Mouse (Mus musculus) midbrain, postnatal 0 days (tissue): ENCODE results near the gene Iscu. TPM values are rescaled to one million over a fixed set of nuclear protein-coding genes. Genes with fewer than 3 reads are reported as not detected.
A peak's percentile ranks its signal among the peaks of the same experiment; 100 is the strongest.
"Not testable (repeated sequence)": the region's sequence is repeated elsewhere in the genome, so short reads cannot be mapped to it uniquely, and the experiment has no call there.

Source experiments
- ATAC-seq: fragments of 200-750 bp; cut with Nextera tagmentation; 2 replicates; pipeline ENCODE4 v1.8.0; 2017; ENCODE audit warnings: moderate number of reproducible peaks, mild to moderate bottlenecking, moderate TSS enrichment, moderate library complexity; ENCODE audit not compliant: low FRiP score
- DNase-seq: peaks from one replicate; pipeline ENCODE4 v3.0.0-alpha.2; 2015; ENCODE audit warnings: low spot score
- H3K27ac ChIP-seq: fragments of 300-500 bp; sonication (generic); 2 replicates; pipeline ENCODE4 v1.5.1; 2014; ENCODE audit warnings: low read depth, mild to moderate bottlenecking, low read length, mixed read lengths
- H3K27me3 ChIP-seq: fragments of 300-500 bp; sonication (generic); 2 replicates; pipeline ENCODE4 v1.6.1; 2014; ENCODE audit warnings: low read length, control low read depth, mixed read lengths; ENCODE audit not compliant: insufficient read depth
- H3K36me3 ChIP-seq: fragments of 300-500 bp; sonication (generic); 2 replicates; pipeline ENCODE4 v1.6.1; 2014; ENCODE audit warnings: low read length, control low read depth, mixed read lengths; ENCODE audit not compliant: insufficient read depth
- H3K4me1 ChIP-seq: fragments of 300-500 bp; sonication (generic); 2 replicates; pipeline ENCODE4 v1.6.1; 2014; ENCODE audit warnings: mild to moderate bottlenecking, control low read depth, antibody characterized with exemption, low read length, mixed read lengths; ENCODE audit not compliant: insufficient read depth
- H3K4me2 ChIP-seq: fragments of 300-500 bp; sonication (generic); 2 replicates; pipeline ENCODE4 v1.6.1; 2014; ENCODE audit warnings: low read depth, mild to moderate bottlenecking, low read length, mixed read lengths; ENCODE audit not compliant: poor library complexity, severe bottlenecking
- H3K4me3 ChIP-seq: fragments of 300-500 bp; sonication (generic); 2 replicates; pipeline ENCODE4 v1.5.1; 2014; ENCODE audit warnings: low read depth, mild to moderate bottlenecking, low read length, moderate library complexity
- H3K9ac ChIP-seq: fragments of 300-500 bp; sonication (generic); replicated peaks from 2 replicates; pipeline ENCODE4 v1.6.1; 2014; ENCODE audit warnings: mild to moderate bottlenecking, low read length, moderate library complexity, mixed read lengths; ENCODE audit not compliant: poor library complexity, severe bottlenecking
- H3K9me3 ChIP-seq: fragments of 300-500 bp; sonication (generic); 2 replicates; pipeline ENCODE4 v1.6.1; 2016; ENCODE audit warnings: low read length, control low read depth
- CTCF ChIP-seq: IDR thresholded peaks from 2 replicates; pipeline ENCODE4 v1.5.1; 2016; ENCODE audit warnings: antibody characterized with exemption, mild to moderate bottlenecking
- WGBS: fragments of 180-500 bp; shearing (Covaris S2); extraction: QIAGEN DNeasy Blood & Tissue Kit; methylation state at CpG from one replicate; pipeline ENCODE4 v1.1.7; 2014; 5-methylcytosine and 5-hydroxymethylcytosine counted together
- polyA plus RNA-seq: library from polyadenylated mRNA; unstranded; fragments of >200 nt; fragmentation: Nextera tagmentation; extraction: Ambion mirVana; gene quantifications from 2 replicates; pipeline ENCODE4 v1.2.1, GENCODE M21; 2015
- total RNA-seq: library from RNA; depleted of rRNA; stranded (reverse); fragments of >200 nt; gene quantifications from 2 replicates; pipeline ENCODE4 v1.2.3, GENCODE M21; 2014

Gene Iscu
- total and polyA plus RNA-seq, 2 experiments from 2014 or later = 65.8 to 96.9 TPM

DNA sequence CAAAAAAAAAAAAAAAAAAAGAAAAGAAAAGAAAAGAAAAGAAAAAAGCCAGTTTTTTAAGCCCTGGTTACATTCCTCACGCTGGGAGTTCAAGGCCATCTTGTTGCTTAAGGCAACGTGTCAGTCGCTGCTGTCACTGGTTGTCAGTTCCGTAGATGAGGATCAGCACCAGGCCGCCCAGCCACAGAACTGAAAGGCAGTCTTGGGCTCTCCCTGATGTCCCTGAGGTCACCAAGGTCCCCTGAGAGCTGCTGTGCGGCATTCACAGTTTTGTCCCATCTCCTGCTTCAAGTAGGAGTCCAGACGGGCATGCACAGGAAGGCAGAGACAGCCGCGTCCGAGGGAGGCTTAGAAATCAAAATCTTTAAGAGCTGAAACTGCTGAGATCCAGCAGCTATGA, 3.0 kb downstream of the Iscu start:
- Histone ChIP-seq H3K9me3 (no peaks in the 10 kb centered on the region), H3K4me2 (no peak overlapping the region), H3K36me3 (peaks cover 34% of the 10 kb centered on the region), H3K9ac (no peak overlapping the region), H3K4me1 (no peaks in the 10 kb centered on the region), H3K4me3 (no peak overlapping the region), H3K27ac (no peak overlapping the region), H3K27me3 (no peaks in the 10 kb centered on the region)
- DNase-seq (no peak), ATAC-seq (no peak)
- no peak for TF ChIP-seq CTCF
- 89% methylated on average over 10 of the region's 10 CpGs for WGBS

DNA sequence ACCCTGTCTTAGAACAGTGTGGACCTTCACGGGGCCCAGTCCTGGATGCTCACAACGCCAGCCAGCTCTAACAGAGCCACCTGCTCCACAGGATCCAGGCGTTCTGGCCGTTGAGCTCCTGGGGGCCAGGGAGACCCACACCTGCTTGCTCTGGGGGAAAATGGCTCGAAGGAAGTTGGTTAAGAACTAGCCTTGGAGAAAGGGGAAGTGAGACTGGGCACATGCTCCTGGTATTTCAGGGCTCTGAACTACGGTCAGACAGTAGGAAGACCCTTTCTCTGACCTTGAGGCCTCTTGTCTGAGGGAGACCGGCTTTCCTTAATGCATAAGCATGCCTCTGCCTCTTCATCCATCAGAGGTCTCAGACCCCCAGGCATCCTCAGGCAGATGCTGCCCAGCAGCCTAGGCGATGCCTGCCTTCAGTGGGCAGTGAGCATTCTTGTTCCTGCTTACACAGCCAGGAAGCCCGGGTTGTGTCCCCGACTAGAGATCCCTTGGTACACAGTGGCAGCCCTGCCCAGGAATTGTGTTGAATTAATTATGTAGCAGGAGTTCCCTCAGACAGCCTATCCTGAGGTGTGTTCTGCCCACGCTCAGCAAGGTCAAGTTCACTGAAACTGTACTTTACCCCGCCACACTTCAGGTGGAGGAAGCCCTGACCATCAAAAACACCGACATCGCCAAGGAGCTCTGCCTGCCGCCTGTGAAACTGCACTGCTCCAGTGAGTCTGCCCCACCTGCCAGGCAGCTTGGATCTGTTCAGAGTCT, 3.8 kb downstream of the Iscu start:
- DNase-seq (no peak), ATAC-seq (no peak)
- no peaks in the 10 kb centered on the region for H3K27me3 ChIP-seq
- peaks cover 34% of the 10 kb centered on the region for H3K36me3 ChIP-seq
- no peak overlapping the region for H3K4me2 ChIP-seq
- H3K9ac ChIP-seq = no peak overlapping the region
- no peak overlapping the region for H3K27ac ChIP-seq
- H3K9me3 ChIP-seq = no peaks in the 10 kb centered on the region
- 93% methylated on average over 15 of the region's 15 CpGs for WGBS
- H3K4me1 ChIP-seq = no peaks in the 10 kb centered on the region
- no peak for TF ChIP-seq CTCF
- no peak overlapping the region for H3K4me3 ChIP-seq

DNA sequence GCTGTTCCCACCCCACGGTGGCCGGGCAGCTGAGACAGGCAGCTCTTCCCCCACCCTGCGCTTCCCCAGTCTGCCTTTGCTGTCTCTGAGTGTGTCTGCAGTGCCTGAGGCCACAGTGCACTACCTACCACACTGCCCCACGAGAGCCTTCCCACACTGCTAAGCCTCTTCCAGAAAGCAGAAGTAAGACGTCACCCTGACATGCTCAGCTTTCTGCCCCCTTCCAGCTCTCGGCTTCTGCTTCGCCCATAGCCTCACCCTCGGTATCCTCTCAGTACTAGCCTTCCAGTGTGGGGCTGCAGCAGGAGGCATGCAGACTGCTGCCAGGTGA, 4.3 kb downstream of the Iscu start:
- TF ChIP-seq CTCF = no peak
- peaks cover 34% of the 10 kb centered on the region for H3K36me3 ChIP-seq
- DNase-seq (no peak), ATAC-seq (no peak)
- no peak overlapping the region for H3K4me3 ChIP-seq
- no peak overlapping the region for H3K9ac ChIP-seq
- WGBS = 82% methylated on average over 8 of the region's 8 CpGs
- H3K27ac ChIP-seq = no peak overlapping the region
- no peak overlapping the region for H3K4me2 ChIP-seq
- no peaks in the 10 kb centered on the region for H3K9me3 ChIP-seq
- no peaks in the 10 kb centered on the region for H3K4me1 ChIP-seq
- no peaks in the 10 kb centered on the region for H3K27me3 ChIP-seq

DNA sequence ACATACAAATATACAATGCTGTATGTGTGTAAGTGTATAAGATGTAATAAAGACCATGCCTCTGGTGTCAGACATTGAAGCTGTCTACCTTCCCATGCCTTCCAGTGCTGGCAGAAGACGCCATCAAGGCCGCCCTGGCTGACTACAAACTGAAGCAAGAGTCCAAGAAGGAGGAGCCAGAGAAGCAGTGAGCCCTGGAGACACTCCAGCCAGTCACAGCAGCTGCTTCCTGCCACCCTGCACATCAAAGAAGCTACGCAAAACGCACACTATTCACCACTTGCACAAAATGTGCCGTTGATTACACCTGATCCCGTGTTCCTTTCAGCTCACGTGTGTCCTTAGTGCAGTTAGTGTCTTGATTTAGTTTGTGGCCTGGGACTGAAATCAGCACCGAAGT, 5.2 kb downstream of the Iscu start:
- 90% methylated on average over 8 of the region's 8 CpGs for WGBS
- H3K27me3 ChIP-seq, H3K4me3 ChIP-seq, DNase-seq, ATAC-seq, H3K4me2 ChIP-seq, H3K9me3 ChIP-seq, H3K27ac ChIP-seq, H3K4me1 ChIP-seq, H3K9ac ChIP-seq: not testable (repeated sequence)
- peaks cover 34% of the 10 kb centered on the region for H3K36me3 ChIP-seq

DNA sequence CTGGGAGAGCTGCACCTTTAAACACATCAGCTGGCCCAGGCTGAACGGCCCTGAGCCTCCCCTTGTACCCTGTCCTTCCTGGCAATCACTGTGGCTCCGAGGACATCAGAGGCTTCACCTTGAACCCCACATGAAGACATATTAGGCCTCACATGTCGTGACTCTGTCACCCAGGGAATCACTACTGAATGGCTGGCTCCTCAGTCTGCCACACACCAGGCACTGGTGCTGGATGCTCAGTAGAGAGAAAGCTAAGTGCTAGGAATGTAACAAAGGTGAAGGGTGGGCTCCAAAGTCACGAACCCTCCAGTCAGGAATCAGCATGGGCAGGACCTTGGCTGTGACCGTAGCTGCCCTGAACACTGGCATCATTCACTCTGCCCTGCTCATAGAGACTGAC, 7.0 kb downstream of the Iscu start:
- H3K4me3 ChIP-seq = no peak overlapping the region
- TF ChIP-seq CTCF = no peak
- 82% methylated on average over 5 of the region's 5 CpGs for WGBS
- no peak overlapping the region for H3K4me2 ChIP-seq
- ATAC-seq = no peak
- H3K4me1 ChIP-seq = no peaks in the 10 kb centered on the region
- H3K9ac ChIP-seq = no peak overlapping the region
- H3K27me3 ChIP-seq = peaks cover 3% of the 10 kb centered on the region; the same call in 1 of the 2 replicates
- no peak for DNase-seq
- no peaks in the 10 kb centered on the region for H3K9me3 ChIP-seq
- peaks cover 31% of the 10 kb centered on the region for H3K36me3 ChIP-seq
- H3K27ac ChIP-seq = no peak overlapping the region

DNA sequence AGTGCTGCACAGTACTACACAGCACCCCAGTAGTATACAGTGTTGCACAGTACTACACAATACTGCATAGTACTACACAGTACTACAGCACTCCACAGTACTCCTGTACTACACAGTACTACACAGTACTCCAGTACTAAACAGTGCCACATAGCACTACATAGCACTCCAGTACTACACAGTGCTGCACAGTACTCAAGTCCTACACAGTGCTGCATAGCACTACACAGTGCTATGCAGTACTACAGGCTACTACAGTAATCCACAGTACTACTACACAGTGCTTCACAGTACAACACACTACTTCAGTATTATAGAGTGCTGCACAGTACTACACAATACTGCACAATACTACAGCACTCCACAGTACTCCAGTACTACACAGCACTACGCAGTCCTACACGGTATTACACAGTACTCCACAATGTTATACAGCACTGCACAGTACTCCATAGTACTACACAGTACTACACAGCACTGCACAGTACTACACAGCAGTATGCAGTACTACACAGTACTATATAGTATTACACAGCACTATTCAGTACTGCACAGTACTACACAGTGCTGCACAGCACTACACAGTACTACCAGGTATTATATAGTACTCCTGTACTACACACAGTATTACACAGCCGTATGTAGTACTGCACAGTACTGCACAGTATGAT, 7.7 kb downstream of the Iscu start:
- Histone ChIP-seq H3K36me3 (peaks cover 27% of the 10 kb centered on the region), H3K4me1 (no peaks in the 10 kb centered on the region), H3K4me2 (no peak overlapping the region), H3K4me3 (no peak overlapping the region), H3K27ac (no peak overlapping the region), H3K27me3 (peaks cover 5% of the 10 kb centered on the region; the same call in 1 of the 2 replicates), H3K9ac (no peak overlapping the region), H3K9me3 (no peaks in the 10 kb centered on the region)
- DNase-seq (no peak), ATAC-seq (peak; percentile 60)
- 97% methylated on average over 3 of the region's 3 CpGs for WGBS
- TF ChIP-seq CTCF = no peak
